Mouse (Mus musculus) liver, postnatal 0 days (tissue): ENCODE results near the gene Slc16a4.

Source experiments
- CTCF ChIP-seq: sonication (generic); IDR thresholded peaks from 2 replicates; pipeline ENCODE4 v1.5.1; 2016; ENCODE audit warnings: antibody characterized with exemption, low read depth
- EP300 ChIP-seq: IDR thresholded peaks from 2 replicates; pipeline ENCODE4 v1.6.1; 2016; ENCODE audit warnings: antibody characterized with exemption, low read depth, mild to moderate bottlenecking

GRCm38 (mm10) chr3:107343971-107344370 lies 52.9 kb downstream of the Slc16a4 start:
- TF ChIP-seq CTCF (no peak), EP300 (no peak)
